Mouse (Mus musculus): ENCODE measurements at regions not wholly inside any gene's neighbourhood (a gene's known extent, or its start where the extent isn't known, plus 50 kb on each side); places are given as distances from the start of the nearest gene placed in this dataset.

GRCm38 (mm10) chr2:51278356-51278755, 129.4 kb upstream of the Rnd3 start:
- no peak for TF ChIP-seq CTCF (conservative IDR thresholded peaks at IDR 0.05; ENCODE audit: insufficient read depth, insufficient read length, low read depth, low read length)
- TF ChIP-seq POLR2A (IDR thresholded peaks at IDR 0.05; ENCODE audit: low read depth, low read length): no peak

Measured in kidney, adult 2 months (tissue).